Mouse (Mus musculus) CH12F3 (cell line): ENCODE results near the gene Gm20458.

Experiments used
- in situ Hi-C: fragments of 300-500 bp; cut with MboI; formaldehyde crosslinking; loops from 2 replicates; pipeline ENCODE4 v1.14.3; 2020; ENCODE audit warnings: low sequenced_read_pairs

The Gm20458 gene

GRCm38 (mm10) chr2:164460745-164461551, at the start of gene Gm20458:
Gene Gm20458, plus strand, starts transcription at chr2:164460967.
- in situ Hi-C loops: no loop called here

GRCm38 (mm10) chr2:164414167-164414566, 46.6 kb upstream of the Gm20458 start:
- in situ Hi-C loops: no loop called here

GRCm38 (mm10) chr2:164414581-164414980, 46.2 kb upstream of the Gm20458 start:
- in situ Hi-C loops: no loop called here

- in situ Hi-C loops: loop anchor here (5.0 kb wide), 1 partner anchor 110 kb away; no protein-coding TSS in a partner anchor
These were observed 43.6 kb upstream of the Gm20458 start for GRCm38 (mm10) chr2:164417198-164417597.

GRCm38 (mm10) chr2:164418308-164418875, 42.4 kb upstream of the Gm20458 start:
- in situ Hi-C loops: loop anchor here (5.0 kb wide), 1 partner anchor 109 kb away; no protein-coding TSS in a partner anchor

GRCm38 (mm10) chr2:164419489-164419888, 41.3 kb upstream of the Gm20458 start:
- in situ Hi-C loops: loop anchor here (5.0 kb wide), 1 partner anchor 108 kb away; no protein-coding TSS in a partner anchor

- in situ Hi-C loops: no loop called here
These were observed 39.5 kb upstream of the Gm20458 start for GRCm38 (mm10) chr2:164421306-164421705.

- in situ Hi-C loops: no loop called here
These were observed 38.8 kb upstream of the Gm20458 start for GRCm38 (mm10) chr2:164421979-164422378.

GRCm38 (mm10) chr2:164422675-164423393, 37.9 kb upstream of the Gm20458 start:
- in situ Hi-C loops: no loop called here

GRCm38 (mm10) chr2:164423464-164423863, 37.3 kb upstream of the Gm20458 start:
- in situ Hi-C loops: no loop called here

- in situ Hi-C loops: no loop called here
These were observed 36.4 kb upstream of the Gm20458 start for GRCm38 (mm10) chr2:164424406-164424805.

- in situ Hi-C loops: no loop called here
These were observed 35.4 kb upstream of the Gm20458 start for GRCm38 (mm10) chr2:164425401-164425800.

GRCm38 (mm10) chr2:164426121-164426520, 34.6 kb upstream of the Gm20458 start:
- in situ Hi-C loops: no loop called here

GRCm38 (mm10) chr2:164426952-164427351, 33.8 kb upstream of the Gm20458 start:
- in situ Hi-C loops: no loop called here

GRCm38 (mm10) chr2:164428451-164428850, 32.3 kb upstream of the Gm20458 start:
- in situ Hi-C loops: no loop called here

GRCm38 (mm10) chr2:164429881-164430615, 30.7 kb upstream of the Gm20458 start:
- in situ Hi-C loops: no loop called here

- in situ Hi-C loops: no loop called here
These were observed 30.1 kb upstream of the Gm20458 start for GRCm38 (mm10) chr2:164430697-164431096.

- in situ Hi-C loops: no loop called here
These were observed 28.9 kb upstream of the Gm20458 start for GRCm38 (mm10) chr2:164431676-164432465.

GRCm38 (mm10) chr2:164432541-164433191, 28.1 kb upstream of the Gm20458 start:
- in situ Hi-C loops: no loop called here
